Mouse (Mus musculus) layer of hippocampus, adult 18-20 months (tissue): ENCODE measurements around the gene Aip. TPM values are rescaled to one million over a fixed set of nuclear protein-coding genes. Genes with fewer than 3 reads are reported as not detected.
"Not testable (repeated sequence)": the region's sequence is repeated elsewhere in the genome, so short reads cannot be mapped to it uniquely, and the experiment has no call there.

Experiments
- DNase-seq, 2 experiments: peaks; one replicate each; pipeline ENCODE4 v3.0.0; 2022; ENCODE audit warnings: low spot score in 2 of 2
- total RNA-seq, 2 experiments: library from RNA; stranded (reverse); gene quantifications; 2 replicates each; pipeline ENCODE4 v1.2.3; 2021

Aip gene
- total RNA-seq, 2 experiments from 2014 or later = 121 to 140 TPM

DNA sequence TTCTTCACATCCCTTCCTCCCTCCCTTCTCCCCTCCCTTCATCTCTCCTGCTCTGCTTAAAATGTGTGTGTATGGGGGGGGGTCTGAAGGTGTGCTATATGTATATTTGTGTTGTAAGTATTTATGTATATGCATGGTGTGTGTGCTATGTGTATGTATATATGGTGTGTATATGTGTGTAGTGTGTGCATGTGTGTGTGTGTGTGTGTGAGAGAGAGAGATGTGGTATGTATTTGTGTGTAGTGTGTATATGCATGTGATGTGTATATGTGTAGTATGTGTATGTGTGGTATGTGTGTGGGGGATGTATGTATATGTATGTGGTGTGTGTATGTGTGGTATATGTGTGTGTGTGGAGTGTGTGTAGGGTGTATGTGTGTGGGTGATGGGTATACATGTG is 58.8 kb downstream of the Aip start:
- no peak for DNase-seq

DNA sequence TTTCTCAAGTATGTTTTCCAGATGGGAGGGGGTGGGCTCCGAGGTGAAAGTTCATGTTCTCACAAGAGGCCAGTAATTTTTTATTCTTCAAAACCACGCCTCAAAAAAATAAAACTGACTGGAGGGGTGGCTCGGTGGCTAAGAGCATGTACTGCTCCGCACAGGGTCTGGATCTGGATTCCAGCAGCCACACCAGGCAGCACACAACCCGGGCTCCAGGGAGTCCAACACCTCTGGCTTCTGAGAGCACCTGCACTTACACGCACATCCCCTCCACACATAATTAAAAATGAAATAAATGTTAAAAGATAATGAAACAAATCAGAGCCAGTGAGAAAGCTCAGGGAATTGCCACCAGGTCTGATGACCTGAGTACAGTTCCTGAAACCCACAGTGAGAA is 59.4 kb downstream of the Aip start:
- no peak for DNase-seq

DNA sequence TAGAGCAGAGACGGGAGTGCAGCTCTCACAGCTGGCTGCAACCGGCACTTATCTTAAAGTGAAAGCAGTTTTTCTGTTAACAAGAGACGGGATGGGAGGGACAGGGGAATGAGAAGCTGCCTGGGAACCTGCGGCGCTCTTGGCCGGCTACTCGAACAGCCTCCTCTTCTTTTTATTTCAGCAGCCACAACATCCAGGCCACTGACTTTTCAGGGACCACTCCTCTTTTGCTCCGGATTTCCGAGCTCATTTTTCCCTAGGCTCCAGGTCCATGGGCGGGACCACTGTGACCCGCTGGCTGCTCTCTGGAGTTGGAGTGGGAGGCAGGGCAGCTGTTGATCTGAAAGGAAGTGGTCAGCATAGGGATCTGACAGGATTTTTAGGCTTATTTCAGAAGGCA is 61.2 kb downstream of the Aip start:
- not testable (repeated sequence) for DNase-seq

Other genes starting within 250 kb of the Aip start
- gene Tcirg1, start 218.7 kb downstream of the Aip start, total RNA-seq = 10 to 100 TPM; 17.4 to 20.6 TPM
- gene Ndufs8, start 213.1 kb downstream of the Aip start, total RNA-seq = 100 to 1,000 TPM; 144 to 147 TPM
- 1 to 10 TPM; 3.2 to 3.5 TPM for gene Aldh3b1, start 196.1 kb downstream of the Aip start, total RNA-seq
- 10 to 100 TPM; 13.6 to 15.9 TPM for gene Unc93b1, start 190.7 kb downstream of the Aip start, total RNA-seq
- gene Aldh3b3, start 167.2 kb downstream of the Aip start, total RNA-seq = not detected
- under 1 TPM; 0.53 to 0.99 TPM for gene Aldh3b2, start 153.5 kb downstream of the Aip start, total RNA-seq
- 1 to 10 TPM; 2.1 to 2.6 TPM for gene Acy3, start 139.3 kb downstream of the Aip start, total RNA-seq
- not detected for gene Tbx10, start 133.1 kb downstream of the Aip start, total RNA-seq
- 10 to 100 TPM in 1 of 2 experiments, 1 to 10 TPM in 1; 9.5 to 10.1 TPM for gene Nudt8, start 125.3 kb downstream of the Aip start, total RNA-seq
- gene Gm49405, start 125.2 kb downstream of the Aip start, total RNA-seq = 1 to 10 TPM in 1 of 2 experiments, under 1 TPM in 1; 0.97 to 1.3 TPM
- 1 to 10 TPM; 2.9 to 3.2 TPM for gene Doc2g, start 122.5 kb downstream of the Aip start, total RNA-seq
- gene Ndufv1, start 113.1 kb downstream of the Aip start, total RNA-seq = 100 to 1,000 TPM; 257 TPM
- 100 to 1,000 TPM; 455 to 471 TPM for gene Gstp1, start 87.9 kb downstream of the Aip start, total RNA-seq
- gene Gstp2, start 79.8 kb downstream of the Aip start, total RNA-seq = 10 to 100 TPM; 44.0 to 76.5 TPM
- not detected for gene Gstp3, start 66.3 kb downstream of the Aip start, total RNA-seq
- gene Cabp2, start 44.3 kb downstream of the Aip start, total RNA-seq = not detected
- gene Cdk2ap2, start 28.7 kb downstream of the Aip start, total RNA-seq = 10 to 100 TPM; 36.2 to 38.7 TPM
- 100 to 1,000 TPM; 174 to 181 TPM for gene Pitpnm1, start 25.9 kb downstream of the Aip start, total RNA-seq
- gene Gpr152, start 13.9 kb upstream of the Aip start, total RNA-seq = not detected
- under 1 TPM; 0.22 to 0.30 TPM for gene Cabp4, start 18.2 kb upstream of the Aip start, total RNA-seq
- 10 to 100 TPM; 77.0 to 97.3 TPM for gene Coro1b, start 22.8 kb upstream of the Aip start, total RNA-seq
- 1 to 10 TPM; 1.6 to 2.5 TPM for gene Ptprcap, start 27.7 kb upstream of the Aip start, total RNA-seq
- gene Rps6kb2, start 37.5 kb upstream of the Aip start, total RNA-seq = 10 to 100 TPM; 32.7 to 38.3 TPM
- 1 to 10 TPM; 6.3 to 7.1 TPM for gene Carns1, start 49.6 kb upstream of the Aip start, total RNA-seq
- gene Tbc1d10c, start 65.4 kb upstream of the Aip start, total RNA-seq = 1 to 10 TPM in 1 of 2 experiments, under 1 TPM in 1; 0.52 to 1.0 TPM
- gene Ppp1ca, start 66.2 kb upstream of the Aip start, total RNA-seq = 100 to 1,000 TPM; 268 TPM
- 1 to 10 TPM; 7.9 to 9.6 TPM for gene Rad9a, start 75.8 kb upstream of the Aip start, total RNA-seq
- gene Clcf1, start 88.4 kb upstream of the Aip start, total RNA-seq = under 1 TPM; 0.38 to 0.57 TPM
- gene AC109138.7, start 88.5 kb upstream of the Aip start, total RNA-seq = not detected
- gene Pold4, start 106.0 kb upstream of the Aip start, total RNA-seq = 10 to 100 TPM; 14.4 to 16.5 TPM
- gene Ssh3, start 143.3 kb upstream of the Aip start, total RNA-seq = 10 to 100 TPM; 49.5 to 49.6 TPM
- gene Ankrd13d, start 157.3 kb upstream of the Aip start, total RNA-seq = 10 to 100 TPM; 58.5 to 59.2 TPM
- gene Grk2, start 180.4 kb upstream of the Aip start, total RNA-seq = 100 to 1,000 TPM; 184 to 192 TPM